Mouse (Mus musculus) erythroblast, adult 5-6 weeks (primary cell): ENCODE results near the gene Usp48. TPM values are rescaled to one million over a fixed set of nuclear protein-coding genes. Genes with fewer than 3 reads are reported as not detected.

ENCODE experiments used
- ATAC-seq: replicated peaks from 2 replicates; pipeline ENCODE4 v1.8.0; 2016; ENCODE audit warnings: moderate number of reproducible peaks, mild to moderate bottlenecking, moderate TSS enrichment, inconsistent platforms; ENCODE audit not compliant: poor library complexity, low FRiP score, severe bottlenecking
- total RNA-seq, 2 experiments: library from RNA; stranded (forward) in 1 of 2; stranded (reverse) in 1 of 2; fragments of 150-400 nt in 1 of 2; fragments of 200-764, 138-1000 nt in 1 of 2; gene quantifications; 2 replicates each; pipeline versions ENCODE4 v1.2.3 to v1.2.4; 2015 to 2017; ENCODE audit warnings: low replicate concordance in 2 of 2

The Usp48 gene
- total RNA-seq, 2 experiments from 2014 or later = 43.4 to 46.5 TPM

DNA sequence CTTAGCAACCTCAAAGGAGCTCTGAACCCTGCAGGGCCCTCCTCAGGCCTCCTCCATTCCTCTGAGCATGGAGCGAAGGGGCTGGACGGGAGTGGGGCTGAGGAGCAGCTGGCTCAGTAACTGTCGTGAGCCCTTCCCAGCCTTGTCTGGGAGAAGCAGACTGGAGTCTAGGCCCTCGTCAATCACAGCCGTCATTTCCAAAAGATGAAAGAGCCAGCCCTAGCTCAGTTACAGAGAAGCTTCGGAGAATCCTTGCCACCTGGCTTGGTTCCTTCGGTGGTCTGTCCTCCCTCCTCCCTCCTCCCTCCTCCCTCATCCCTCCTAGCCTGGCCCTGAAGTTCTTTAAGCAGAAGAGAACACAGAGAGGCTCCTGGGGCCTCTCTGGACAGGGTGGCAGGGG is 87.2 kb downstream of the Usp48 start:
- no peak for ATAC-seq

DNA sequence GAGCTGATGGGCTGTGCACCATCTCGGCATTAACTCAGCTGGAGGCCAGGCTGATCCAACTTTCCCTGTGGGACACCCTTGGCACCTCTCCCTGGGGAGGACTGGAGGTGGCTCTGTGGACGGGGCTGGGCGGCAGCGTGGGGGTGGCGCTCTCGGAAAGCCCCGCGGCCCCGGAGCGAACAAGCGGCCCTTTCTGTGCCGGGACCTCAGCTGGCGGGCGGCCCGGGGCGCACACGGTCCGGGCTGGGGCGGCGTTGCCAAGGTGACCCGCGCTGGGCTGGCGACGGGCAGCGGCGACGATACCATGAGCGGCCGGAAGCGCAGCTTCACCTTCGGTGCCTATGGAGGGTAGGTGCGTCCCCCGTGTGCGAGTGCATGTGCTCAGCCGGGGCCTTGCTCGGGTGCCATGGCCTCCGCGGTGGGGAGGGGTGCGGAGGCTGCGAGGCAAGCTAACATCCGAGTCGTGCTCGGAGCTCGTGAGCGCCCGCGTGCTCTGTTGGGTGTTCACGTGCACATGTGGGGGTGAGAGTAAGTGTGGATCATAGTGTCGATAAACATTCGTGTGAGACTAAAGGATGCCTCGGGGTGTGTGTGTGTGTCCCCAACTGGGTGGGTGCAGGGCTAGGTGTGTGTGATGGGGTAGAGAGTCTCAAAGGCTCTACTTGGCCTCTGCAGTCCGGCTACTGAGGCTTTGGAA is 88.0 kb downstream of the Usp48 start:
- no peak for ATAC-seq

DNA sequence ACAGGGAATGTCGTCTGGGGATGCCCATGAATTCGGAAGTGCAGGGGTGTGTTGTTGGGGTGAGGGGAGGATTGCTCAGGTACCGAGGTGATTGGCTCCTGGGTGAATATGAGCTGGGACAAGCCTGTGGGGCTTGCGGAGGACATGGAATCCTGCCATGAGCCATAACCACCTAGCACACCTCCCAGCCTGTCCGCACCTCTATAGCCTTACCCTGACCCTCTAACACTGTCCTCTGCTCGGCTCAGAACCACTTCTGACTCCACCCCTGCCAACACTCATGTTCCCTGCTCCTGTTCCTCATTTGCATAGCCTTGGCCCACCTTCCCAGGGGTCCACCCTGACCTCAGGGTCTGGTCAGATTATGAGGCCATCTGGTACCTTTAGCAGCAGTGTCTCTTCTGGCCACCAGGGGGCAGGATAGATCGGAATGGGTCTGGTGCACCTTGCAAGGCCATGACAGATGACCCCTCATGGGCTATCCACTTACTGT is 89.5 kb downstream of the Usp48 start:
- ATAC-seq = 0 out of 2 replicates have a peak, but pooled peaks have one; percentile 68

DNA sequence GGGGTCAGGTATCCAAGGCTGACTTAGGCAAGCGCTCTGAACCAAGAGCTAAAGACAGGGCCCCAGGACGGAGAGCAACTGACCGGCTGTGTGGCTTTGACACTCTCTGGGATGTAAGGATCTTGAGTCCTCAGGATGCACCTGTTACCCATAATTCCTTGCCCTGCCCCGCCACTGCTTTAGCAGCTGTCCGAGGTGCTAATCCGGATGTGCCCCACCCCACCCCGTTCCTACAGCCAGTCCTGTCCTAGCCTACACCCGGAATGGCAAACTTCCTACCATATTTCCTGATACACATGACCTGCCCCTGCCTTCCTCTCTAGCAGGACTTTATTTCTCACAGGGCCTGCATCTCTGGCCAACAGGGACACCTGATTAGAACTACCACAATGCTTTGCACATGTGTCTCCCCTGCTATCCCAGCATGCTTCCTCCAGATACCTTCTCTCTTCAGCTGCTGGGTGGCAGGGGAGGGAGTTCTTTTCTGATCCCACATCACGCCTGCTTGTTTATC is 91.3 kb downstream of the Usp48 start:
- no peak for ATAC-seq

DNA sequence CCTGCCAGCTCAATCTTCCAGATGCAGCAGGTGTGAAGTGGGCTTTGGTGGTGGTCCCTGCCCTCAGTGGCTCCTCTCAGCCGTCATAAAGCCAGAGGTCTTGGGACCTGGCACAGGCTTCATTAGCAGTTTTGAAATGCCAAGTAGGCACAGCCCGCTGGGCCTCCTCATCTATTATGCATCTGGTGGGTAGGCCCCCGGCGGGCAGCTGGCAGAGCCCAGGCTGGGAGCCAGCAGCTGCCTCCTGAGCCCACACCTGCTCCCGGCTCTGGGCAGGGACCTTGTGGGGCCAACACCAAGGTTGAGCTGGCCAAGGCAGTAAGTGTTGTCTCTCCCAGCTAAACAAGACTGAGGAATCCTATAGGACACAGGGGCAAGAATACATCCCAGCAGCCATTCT is 92.7 kb downstream of the Usp48 start:
- ATAC-seq = no peak

DNA sequence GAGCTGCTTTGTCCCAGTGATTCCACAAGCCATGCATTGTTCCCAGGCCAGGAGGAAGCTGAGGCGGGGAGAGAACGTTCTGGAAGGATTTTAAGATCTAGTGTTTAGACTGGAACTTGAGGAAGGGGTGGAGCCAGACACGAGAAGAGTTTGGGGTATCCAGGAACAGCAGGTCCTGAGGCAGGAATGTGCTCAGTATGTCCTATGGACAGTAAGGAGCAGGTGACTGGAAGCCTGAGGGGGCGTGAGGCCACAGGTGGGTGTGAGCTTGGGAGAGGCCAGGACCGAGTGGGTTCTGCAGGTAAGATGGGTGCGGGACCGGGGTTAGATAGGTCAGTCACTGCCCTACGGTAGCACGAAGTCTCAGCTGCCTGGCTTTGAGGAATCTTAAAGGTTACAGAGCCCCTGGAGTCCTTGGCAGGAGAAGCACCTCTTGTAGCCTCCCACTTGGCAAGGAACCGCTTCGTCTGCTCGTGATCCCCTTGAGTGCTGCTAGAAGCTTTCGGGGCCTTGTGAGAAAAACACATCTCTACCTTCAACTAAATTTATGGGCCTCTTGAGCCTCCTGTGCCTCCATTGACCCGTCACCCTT is 93.8 kb downstream of the Usp48 start:
- ATAC-seq = no peak

DNA sequence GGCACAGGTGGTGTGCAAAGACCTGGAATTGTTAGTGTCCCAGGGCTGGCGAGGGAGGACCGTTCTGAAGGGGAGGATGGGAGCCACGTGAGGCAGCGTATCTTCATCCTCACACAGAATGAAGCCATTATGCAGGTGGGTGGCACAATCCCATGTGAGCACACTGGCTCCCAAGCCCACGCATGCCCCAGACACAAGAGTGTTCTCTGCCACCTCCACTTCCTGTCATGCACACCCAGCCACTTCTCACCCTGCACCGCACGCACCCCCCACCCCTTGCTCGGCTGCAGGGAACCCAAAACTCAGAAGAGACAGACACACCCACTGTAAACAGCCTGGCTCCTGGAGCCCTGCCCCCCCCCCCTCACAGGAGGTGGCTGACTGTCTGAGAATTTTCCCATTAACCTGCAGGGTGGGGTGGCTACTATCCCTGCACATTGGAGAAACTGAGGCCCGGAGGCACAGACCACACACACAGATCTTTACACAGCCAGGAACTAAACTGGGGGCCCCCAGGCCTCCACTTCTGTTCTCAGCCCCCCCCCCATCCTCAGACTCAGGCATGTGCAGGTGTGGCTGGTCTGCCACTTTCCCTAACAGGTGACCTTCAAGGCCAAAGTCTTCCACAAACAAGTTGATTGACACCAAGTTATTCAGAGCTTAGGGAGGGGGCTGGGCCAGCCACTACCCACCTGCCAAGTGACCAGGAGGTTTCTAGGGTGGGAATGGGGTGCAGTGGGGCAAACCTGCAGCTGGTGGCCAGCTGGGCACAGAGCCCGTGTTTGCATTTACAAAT is 98.8 kb downstream of the Usp48 start:
- no peak for ATAC-seq

DNA sequence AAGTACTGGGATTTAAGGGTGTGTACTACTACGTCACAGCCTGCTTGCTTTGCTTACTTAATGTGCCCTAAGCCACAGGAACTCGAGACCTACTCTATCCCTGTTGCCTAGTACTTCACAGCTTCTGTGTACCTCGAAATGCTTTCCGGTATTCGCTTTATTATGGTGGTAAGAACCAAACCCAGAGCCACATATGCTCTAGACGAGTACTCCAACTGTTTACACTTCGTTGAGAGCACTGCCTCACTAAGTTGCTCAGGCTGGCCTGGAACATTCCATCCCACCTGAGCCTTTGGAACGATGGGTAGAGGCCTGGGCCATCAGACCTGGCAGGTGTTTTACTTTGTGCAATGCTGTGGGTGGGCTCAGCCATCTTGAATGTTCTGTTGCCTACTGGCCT is 101.7 kb downstream of the Usp48 start:
- no peak for ATAC-seq

DNA sequence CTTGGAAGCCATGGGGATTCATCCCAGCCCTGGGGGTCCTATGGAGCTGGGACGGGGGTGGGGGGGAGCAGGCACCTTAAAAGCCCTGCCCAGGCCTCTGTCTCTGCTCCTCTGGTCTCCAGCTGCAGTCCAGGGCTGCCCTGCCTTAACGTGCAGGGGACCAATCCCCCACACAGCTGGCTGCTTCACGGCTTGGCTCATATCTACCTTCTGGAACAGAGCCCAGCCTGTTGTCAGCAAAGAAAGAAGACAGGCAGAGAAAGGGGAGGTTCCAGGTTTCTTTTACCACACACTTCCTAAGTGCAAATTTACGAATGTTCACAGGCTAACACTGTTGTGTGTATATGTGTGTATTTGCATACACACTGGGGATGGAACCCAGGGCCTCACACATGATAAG is 102.3 kb downstream of the Usp48 start:
- no peak for ATAC-seq

DNA sequence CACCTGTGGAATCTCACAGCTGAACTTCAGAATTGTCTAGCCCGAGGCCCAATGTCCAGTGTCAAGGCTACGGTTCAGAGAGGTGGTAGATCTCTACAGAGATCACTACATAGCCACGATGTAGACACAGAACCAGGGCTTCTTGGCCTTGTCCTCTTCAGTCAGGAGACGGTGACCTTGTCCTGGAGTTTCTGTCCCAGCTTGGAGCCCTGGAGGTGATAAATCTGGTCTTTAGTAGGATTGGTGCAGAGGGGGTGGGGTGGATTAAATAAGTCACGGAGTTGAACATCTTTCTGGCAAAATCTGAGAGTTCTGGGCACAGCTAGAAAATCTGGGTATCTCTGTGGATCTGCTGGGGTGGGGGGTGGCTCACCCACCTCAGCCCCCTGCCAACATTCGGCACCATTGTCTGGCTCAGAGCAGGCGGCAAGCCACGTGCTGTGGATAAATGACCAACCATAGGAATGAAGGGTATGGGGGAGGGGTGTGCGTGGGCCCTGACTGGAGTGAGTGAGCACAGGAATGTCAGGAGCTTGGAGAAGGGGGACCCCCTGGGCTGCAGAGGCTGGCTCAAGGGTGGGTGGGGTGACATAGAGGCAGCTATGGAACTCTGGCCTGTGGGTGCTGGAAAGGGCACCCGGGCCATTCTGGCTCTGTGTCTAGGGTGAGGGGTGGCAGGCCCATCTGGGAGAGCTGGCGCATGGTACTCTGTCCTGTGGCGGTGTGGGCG is 103.8 kb downstream of the Usp48 start:
- ATAC-seq = no peak; the same call in 1 of the 2 replicates

DNA sequence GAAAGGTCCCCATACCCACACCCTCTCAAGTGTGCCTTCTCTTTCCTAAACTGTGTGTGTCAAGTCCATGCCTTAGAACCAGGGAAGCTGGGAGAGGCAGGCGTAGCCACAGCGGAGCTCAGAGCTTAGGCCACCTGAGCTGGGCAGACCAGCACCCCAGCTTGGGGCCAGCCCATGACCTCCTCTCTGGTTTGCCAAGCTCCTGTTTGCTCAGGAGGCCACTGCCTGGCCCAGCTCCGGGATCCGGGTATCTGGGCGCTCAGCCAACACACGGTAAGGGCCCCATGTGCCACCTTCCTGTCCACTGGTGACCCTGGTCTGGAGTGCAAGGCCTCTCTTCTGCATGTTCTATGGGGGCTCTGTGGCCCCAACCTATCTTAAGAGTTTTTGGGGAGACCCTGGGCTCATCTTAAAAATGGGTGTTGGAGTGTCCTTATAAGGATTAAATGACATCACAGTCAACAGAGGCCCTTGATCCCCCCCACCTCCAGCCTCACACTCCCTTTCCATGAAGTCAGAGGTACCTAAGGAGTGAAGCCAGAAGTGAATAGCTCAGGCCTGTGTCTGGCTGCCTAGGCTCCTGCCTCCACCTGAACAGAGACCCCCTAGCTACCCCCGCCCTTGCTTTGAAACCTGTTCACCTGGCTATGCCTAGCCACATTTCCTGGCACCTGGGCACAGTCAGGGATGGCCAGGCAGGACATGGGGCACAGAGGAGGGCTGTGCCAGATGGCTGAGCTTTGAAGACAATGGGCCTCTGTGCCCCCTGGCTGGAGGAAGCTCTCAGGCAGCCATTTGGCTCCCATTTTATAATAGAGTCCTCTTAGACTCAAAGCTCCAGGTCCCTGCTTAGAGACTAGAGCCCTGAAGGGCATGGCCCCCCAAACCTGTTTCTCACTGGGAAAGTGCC is 104.8 kb downstream of the Usp48 start:
- no peak for ATAC-seq

DNA sequence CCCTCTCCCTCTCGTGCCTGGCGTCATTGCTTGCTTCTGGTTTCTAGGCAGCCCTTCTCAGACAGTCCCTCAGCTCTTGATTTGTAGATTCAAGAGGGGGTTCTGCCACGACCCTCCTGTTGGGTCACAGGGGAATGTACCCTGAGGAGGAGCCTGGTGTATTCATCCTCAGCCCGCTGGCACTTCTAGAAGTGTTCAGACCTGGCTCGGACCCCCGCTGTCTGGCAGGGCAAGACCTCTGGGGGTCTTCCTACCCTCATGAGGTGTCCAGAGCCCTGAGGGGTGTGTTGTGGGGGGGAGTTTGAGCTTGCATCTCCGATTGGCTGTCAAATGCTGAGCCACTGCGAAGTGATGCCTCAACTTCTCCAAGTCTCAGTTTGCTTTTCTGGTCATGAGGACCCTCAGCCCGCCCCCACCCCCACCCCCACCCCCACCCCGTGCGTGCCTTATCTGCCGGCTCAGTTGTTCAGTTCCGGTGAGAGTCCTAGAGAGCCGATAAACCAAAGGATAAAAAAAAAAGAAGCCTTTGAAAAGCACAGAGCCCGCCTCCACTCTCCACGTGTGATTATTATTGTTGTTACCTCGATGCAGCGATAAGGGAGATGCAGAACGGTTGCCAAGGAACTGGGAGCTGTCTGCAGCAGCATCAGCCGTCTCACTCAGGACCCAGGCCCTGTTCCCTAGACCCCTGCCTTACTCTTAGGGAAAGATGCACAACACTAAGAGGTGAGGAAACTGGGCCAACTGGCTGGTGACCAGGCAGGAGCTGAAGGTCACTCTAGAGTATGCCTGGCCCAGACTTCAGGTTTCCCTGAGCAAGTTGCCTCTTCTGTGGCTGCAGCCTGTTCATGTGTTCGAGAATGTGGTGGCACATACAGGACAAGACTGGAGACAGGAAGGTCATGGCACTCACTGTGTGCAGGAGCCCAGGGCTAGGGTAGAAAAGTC is 106.0 kb downstream of the Usp48 start:
- ATAC-seq = no peak

DNA sequence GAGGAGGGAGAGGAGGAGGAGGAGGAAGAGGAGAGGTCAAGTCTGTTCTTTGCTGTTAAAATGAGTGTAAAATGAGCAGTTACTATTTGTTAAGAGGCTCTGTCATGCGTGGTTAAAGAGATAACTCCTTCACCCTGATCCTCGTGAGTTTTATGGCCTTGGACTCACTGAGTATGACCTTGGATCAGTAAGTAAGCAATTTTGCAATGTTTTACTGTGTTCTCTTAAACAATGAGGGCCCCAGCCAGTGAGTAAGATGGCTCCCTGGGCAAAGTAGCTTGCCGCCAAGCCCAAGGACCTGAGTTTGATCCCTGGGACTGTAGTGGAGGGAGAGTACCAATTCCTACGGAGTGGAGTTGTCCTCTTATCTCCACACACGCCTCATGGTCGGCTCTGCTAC is 107.4 kb downstream of the Usp48 start:
- no peak for ATAC-seq

DNA sequence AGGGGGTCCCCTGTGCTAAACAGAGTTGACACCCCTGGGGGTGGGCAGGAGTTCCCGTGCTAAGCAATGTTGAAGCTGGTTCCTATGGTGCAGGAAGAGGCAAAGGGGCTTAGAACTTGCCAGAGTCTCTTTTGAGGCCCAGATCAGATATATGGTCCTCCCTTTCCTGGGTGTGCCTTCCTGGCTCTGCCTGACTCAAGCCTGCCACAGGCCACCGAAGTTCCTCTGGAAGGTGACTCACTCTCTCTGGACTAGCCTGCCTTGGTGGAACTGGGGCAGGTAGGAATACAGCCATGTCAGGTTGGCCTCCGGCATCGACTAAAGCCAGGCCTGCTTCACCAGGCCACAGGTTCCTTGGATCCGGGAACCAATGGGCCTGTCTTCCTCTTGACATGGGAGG is 109.5 kb downstream of the Usp48 start:
- ATAC-seq = no peak

DNA sequence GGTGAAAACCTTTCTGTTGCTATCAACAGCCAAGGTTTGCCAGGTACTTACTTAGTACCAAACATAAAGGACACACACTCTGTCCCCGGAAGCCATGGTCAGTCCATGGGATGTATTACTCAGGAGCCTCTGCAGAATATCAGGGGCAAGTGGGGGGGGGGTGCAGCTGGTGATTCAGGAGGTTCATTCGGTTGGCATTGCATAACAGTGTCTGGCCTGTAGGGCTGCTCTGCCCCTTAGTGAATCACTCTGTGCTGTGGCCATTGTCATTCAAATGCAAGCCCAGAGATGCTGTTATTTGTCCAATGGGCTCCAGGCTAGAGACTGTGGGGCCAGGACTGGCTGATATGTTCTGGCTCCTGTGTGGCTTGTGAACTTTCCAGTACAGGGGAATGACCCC is 111.0 kb downstream of the Usp48 start:
- ATAC-seq = no peak

DNA sequence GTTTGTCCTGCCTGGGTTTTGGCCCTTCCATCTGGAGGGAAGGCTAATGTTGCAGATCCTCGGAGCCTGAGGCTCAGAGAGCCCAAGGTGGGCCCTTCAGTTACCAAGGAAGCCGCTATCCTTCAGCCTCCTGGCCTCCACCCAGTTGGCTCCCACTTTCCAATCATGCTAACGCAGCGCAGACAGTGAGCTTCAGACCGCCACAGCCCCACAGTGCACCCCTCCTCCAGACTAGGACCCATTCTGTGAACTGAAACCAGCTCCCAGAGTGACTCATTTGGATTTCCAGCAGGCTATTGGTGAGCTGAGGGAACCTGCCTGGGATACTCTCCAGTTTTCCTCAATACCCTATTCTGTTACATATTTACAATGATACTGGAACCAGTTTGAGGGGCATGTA is 111.8 kb downstream of the Usp48 start:
- no peak for ATAC-seq

DNA sequence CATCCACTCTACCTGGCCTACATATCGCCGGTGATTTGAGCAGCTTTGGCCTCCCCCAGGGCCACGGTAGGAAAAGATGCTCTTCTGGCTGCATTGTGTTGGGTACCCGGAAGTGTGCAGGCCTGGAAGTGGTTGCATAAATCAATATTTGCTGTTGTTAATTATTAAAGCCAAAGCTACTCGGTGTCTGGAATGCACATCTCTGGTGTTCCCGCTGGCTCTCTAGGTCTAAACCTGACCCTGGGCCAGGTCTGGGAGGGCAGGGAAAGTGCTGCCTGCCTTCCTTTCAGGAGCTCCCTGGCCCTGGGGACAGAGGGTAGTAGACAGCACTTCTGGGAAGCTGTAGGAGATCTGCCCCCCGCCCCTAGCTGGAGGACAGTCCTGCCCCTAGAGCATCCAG is 113.0 kb downstream of the Usp48 start:
- no peak for ATAC-seq
